Mouse (Mus musculus) midbrain, embryonic 13.5 days (tissue): Measurements from ENCODE around the gene Nme4. TPM values are rescaled to one million over a fixed set of nuclear protein-coding genes. Genes with fewer than 3 reads are reported as not detected.
A peak's percentile ranks its signal among the peaks of the same experiment; 100 is the strongest.

ENCODE experiments used
- ATAC-seq: fragments of 200-750 bp; cut with Nextera tagmentation; 2 replicates; pipeline ENCODE4 v1.8.0; 2017; ENCODE audit warnings: mild to moderate bottlenecking, moderate TSS enrichment, moderate library complexity
- H3K27ac ChIP-seq: fragments of 300-500 bp; sonication (generic); 2 replicates; pipeline ENCODE4 v1.5.1; 2015; ENCODE audit warnings: inconsistent platforms, mild to moderate bottlenecking, moderate library complexity
- H3K27me3 ChIP-seq: fragments of 300-500 bp; sonication (generic); 2 replicates; pipeline ENCODE4 v1.6.1; 2015; ENCODE audit warnings: mild to moderate bottlenecking, inconsistent platforms
- H3K36me3 ChIP-seq: fragments of 300-500 bp; sonication (generic); 2 replicates; pipeline ENCODE4 v1.6.1; 2015; ENCODE audit warnings: mild to moderate bottlenecking, inconsistent platforms
- H3K4me1 ChIP-seq: fragments of 300-500 bp; sonication (generic); replicated peaks from 2 replicates; pipeline ENCODE4 v1.6.1; 2015; ENCODE audit warnings: inconsistent platforms
- H3K4me2 ChIP-seq: fragments of 300-500 bp; sonication (generic); replicated peaks from 2 replicates; pipeline ENCODE4 v1.6.1; 2015; ENCODE audit warnings: moderate library complexity, mild to moderate bottlenecking, inconsistent platforms
- H3K4me3 ChIP-seq: fragments of 300-500 bp; sonication (generic); replicated peaks from 2 replicates; pipeline ENCODE4 v1.5.1; 2015; ENCODE audit warnings: mild to moderate bottlenecking, inconsistent platforms
- H3K9ac ChIP-seq: fragments of 300-500 bp; sonication (generic); replicated peaks from 2 replicates; pipeline ENCODE4 v1.6.1; 2015; ENCODE audit warnings: mild to moderate bottlenecking, inconsistent platforms
- H3K9me3 ChIP-seq: fragments of 300-500 bp; sonication (generic); 2 replicates; pipeline ENCODE4 v1.6.1; 2016; ENCODE audit warnings: mild to moderate bottlenecking, inconsistent platforms
- WGBS: fragments of 180-500 bp; shearing (Covaris S2); methylation state at CpG from one replicate; pipeline ENCODE4 v1.1.7; 2015; 5-methylcytosine and 5-hydroxymethylcytosine counted together
- polyA plus RNA-seq: library from polyadenylated mRNA; unstranded; fragments of >200 nt; fragmentation: Nextera tagmentation; extraction: Ambion mirVana; gene quantifications from 2 replicates; pipeline ENCODE4 v1.2.1, GENCODE M21; 2015

Gene Nme4
- 31.8 and 36.8 TPM in 2 replicates for polyA plus RNA-seq

- H3K4me3 ChIP-seq = peak within 1 kb of the TSS; percentile 56
- ATAC-seq = peak; percentile 85
- peak within 1 kb of the TSS; percentile 67 for H3K4me2 ChIP-seq
- H3K4me1 ChIP-seq = peaks cover 14% of the 10 kb centered on the region; the same call in 1 of the 2 replicates
- 3% methylated on average over 47 of the region's 47 CpGs for WGBS
- no peaks in the 10 kb centered on the region for H3K27me3 ChIP-seq
- H3K27ac ChIP-seq = peak within 1 kb of the TSS; percentile 31
- peak within 1 kb of the TSS; percentile 81 for H3K9ac ChIP-seq
- H3K9me3 ChIP-seq = no peaks in the 10 kb centered on the region
- H3K36me3 ChIP-seq = no peaks in the 10 kb centered on the region
Measured at GRCm38 (mm10) chr17:26095121-26095740, at the start of gene Nme4. Gene Nme4, minus strand, starts transcription at chr17:26095602.

- Histone ChIP-seq H3K27me3 (no peaks in the 10 kb centered on the region), H3K4me3 (no peak overlapping the region), H3K9me3 (no peaks in the 10 kb centered on the region), H3K9ac (no peak overlapping the region), H3K27ac (no peak overlapping the region), H3K36me3 (peaks cover 61% of the 10 kb centered on the region), H3K4me2 (no peak overlapping the region), H3K4me1 (peaks cover 25% of the 10 kb centered on the region)
- WGBS = 98% methylated on average over 5 of the region's 5 CpGs
- ATAC-seq = no peak
Measured at GRCm38 (mm10) chr17:26143386-26143785, 48.0 kb upstream of the Nme4 start.

GRCm38 (mm10) chr17:26142796-26143195 is 47.4 kb upstream of the Nme4 start:
- no peak overlapping the region for H3K4me3 ChIP-seq
- peaks cover 30% of the 10 kb centered on the region for H3K4me1 ChIP-seq
- H3K27me3 ChIP-seq = no peaks in the 10 kb centered on the region
- no peaks in the 10 kb centered on the region for H3K9me3 ChIP-seq
- no peak overlapping the region for H3K9ac ChIP-seq
- WGBS = 95% methylated on average over 4 of the region's 4 CpGs
- no peak overlapping the region for H3K27ac ChIP-seq
- peaks cover 56% of the 10 kb centered on the region for H3K36me3 ChIP-seq
- no peak overlapping the region for H3K4me2 ChIP-seq
- ATAC-seq = no peak

- ATAC-seq = peak; percentile 74
- Histone ChIP-seq H3K4me1 (peaks cover 41% of the 10 kb centered on the region), H3K4me3 (peak overlapping the region; percentile 95), H3K4me2 (peak overlapping the region; percentile 79), H3K36me3 (peaks cover 19% of the 10 kb centered on the region), H3K9ac (peak overlapping the region; percentile 99), H3K27ac (peak overlapping the region; percentile 95), H3K9me3 (no peaks in the 10 kb centered on the region), H3K27me3 (peaks cover 17% of the 10 kb centered on the region; the same call in 1 of the 2 replicates)
- under 1% methylated on average over 56 of the region's 58 CpGs for WGBS
Measured at GRCm38 (mm10) chr17:26138901-26139381, 43.5 kb upstream of the Nme4 start.

GRCm38 (mm10) chr17:26138239-26138836 is 42.9 kb upstream of the Nme4 start, which contains the start of gene Axin1:
Gene Axin1, plus strand, starts transcription at chr17:26138688.
- Histone ChIP-seq H3K4me3 (peak within 1 kb of the TSS; percentile 95), H3K9me3 (no peaks in the 10 kb centered on the region), H3K4me2 (peak within 1 kb of the TSS; percentile 79), H3K27me3 (peaks cover 21% of the 10 kb centered on the region; the same call in 1 of the 2 replicates), H3K9ac (peak within 1 kb of the TSS; percentile 99), H3K36me3 (peaks cover 16% of the 10 kb centered on the region), H3K27ac (peak within 1 kb of the TSS; percentile 95), H3K4me1 (peaks cover 45% of the 10 kb centered on the region)
- ATAC-seq = peak; percentile 98
- WGBS = under 1% methylated on average over 42 of the region's 42 CpGs

- Histone ChIP-seq H3K9ac (peak overlapping the region; percentile 99), H3K4me2 (peak overlapping the region; percentile 79), H3K4me1 (peaks cover 49% of the 10 kb centered on the region), H3K36me3 (peaks cover 10% of the 10 kb centered on the region), H3K27me3 (peaks cover 21% of the 10 kb centered on the region; the same call in 1 of the 2 replicates), H3K9me3 (no peaks in the 10 kb centered on the region), H3K27ac (peak overlapping the region; percentile 95), H3K4me3 (peak overlapping the region; percentile 95)
- ATAC-seq = no peak
- WGBS = 86% methylated on average over 2 of the region's 2 CpGs
Measured at GRCm38 (mm10) chr17:26137751-26138130, 42.3 kb upstream of the Nme4 start.

GRCm38 (mm10) chr17:26137106-26137750 is 41.8 kb upstream of the Nme4 start:
- 0 out of 2 replicates have a peak overlapping the region, but pooled peaks have one; percentile 79 for H3K4me2 ChIP-seq
- peaks cover 5% of the 10 kb centered on the region; the same call in 1 of the 2 replicates for H3K36me3 ChIP-seq
- H3K9me3 ChIP-seq = no peaks in the 10 kb centered on the region
- H3K27me3 ChIP-seq = peaks cover 21% of the 10 kb centered on the region; the same call in 1 of the 2 replicates
- no peak overlapping the region for H3K27ac ChIP-seq
- peak overlapping the region; percentile 99; the same call in 1 of the 2 replicates for H3K9ac ChIP-seq
- H3K4me3 ChIP-seq = no peak overlapping the region; the same call in 1 of the 2 replicates
- WGBS = 91% methylated on average over 11 of the region's 11 CpGs
- ATAC-seq = no peak
- peaks cover 54% of the 10 kb centered on the region for H3K4me1 ChIP-seq

- H3K4me2 ChIP-seq = peak overlapping the region; percentile 64
- ATAC-seq = peak; percentile 69
- H3K9ac ChIP-seq = peak overlapping the region; percentile 72
- WGBS = 37% methylated on average over 18 of the region's 18 CpGs
- peak overlapping the region; percentile 50 for H3K4me3 ChIP-seq
- no peaks in the 10 kb centered on the region for H3K9me3 ChIP-seq
- H3K27ac ChIP-seq = peak overlapping the region; percentile 92
- peaks cover 27% of the 10 kb centered on the region; the same call in 1 of the 2 replicates for H3K27me3 ChIP-seq
- H3K4me1 ChIP-seq = peaks cover 38% of the 10 kb centered on the region
- H3K36me3 ChIP-seq = peaks cover 45% of the 10 kb centered on the region
Measured at GRCm38 (mm10) chr17:26131856-26132853, 36.8 kb upstream of the Nme4 start.

GRCm38 (mm10) chr17:26131062-26131732 is 35.8 kb upstream of the Nme4 start:
- peak; percentile 83 for ATAC-seq
- H3K27me3 ChIP-seq = peaks cover 25% of the 10 kb centered on the region; the same call in 1 of the 2 replicates
- no peaks in the 10 kb centered on the region for H3K9me3 ChIP-seq
- 42% methylated on average over 18 of the region's 18 CpGs for WGBS
- H3K9ac ChIP-seq = peak overlapping the region; percentile 72
- peak overlapping the region; percentile 92 for H3K27ac ChIP-seq
- H3K4me1 ChIP-seq = peaks cover 38% of the 10 kb centered on the region
- H3K4me3 ChIP-seq = peak overlapping the region; percentile 50
- peak overlapping the region; percentile 64 for H3K4me2 ChIP-seq
- peaks cover 54% of the 10 kb centered on the region for H3K36me3 ChIP-seq

- 92% methylated on average over 10 of the region's 10 CpGs for WGBS
- Histone ChIP-seq H3K27ac (no peak overlapping the region), H3K27me3 (peaks cover 14% of the 10 kb centered on the region; the same call in 1 of the 2 replicates), H3K36me3 (peaks cover 50% of the 10 kb centered on the region), H3K9me3 (no peaks in the 10 kb centered on the region), H3K4me2 (0 out of 2 replicates have a peak overlapping the region, but pooled peaks have one; percentile 9), H3K4me1 (peaks cover 22% of the 10 kb centered on the region), H3K9ac (no peak overlapping the region), H3K4me3 (no peak overlapping the region)
- ATAC-seq = no peak
Measured at GRCm38 (mm10) chr17:26125226-26125625, 29.8 kb upstream of the Nme4 start.
